9 mouse cellular contexts compared by ENCODE assay signal in genomic region chr5:149780411-149780810, GRCm38 (mm10).
DNase-seq lines count a peak whose midpoint lies in the region; TF ChIP-seq lines count a peak whose summit lies in the region.
"Had no signal": no experiment of that assay in that cellular context is flagged by ENCODE, and none has a peak within 500 bp of the region (broad histone marks: within the 10 kb centered on the region; RNA-seq: fewer than 3 reads in every experiment).

No protein-coding gene starts in this region.

- DNase-seq in layer of hippocampus, adult 2 months (ENCODE audit: low spot score in 2 of 2): no peak
- no peak for DNase-seq in layer of hippocampus, adult 9-11 months
- DNase-seq in T-cell, adult 2 months (ENCODE audit: low spot score): peak; percentile 41
- no peak for DNase-seq in Muller cell, postnatal 12 days (ENCODE audit: inconsistent ontology term)
- DNase-seq in cerebellum, postnatal 25 days: no peak
- DNase-seq: cerebellum, adult 18-20 months; lung, postnatal 14 days had no signal

- no peaks in the 10 kb centered on the region for H3K27me3 ChIP-seq in ES-Bruce4 (ENCODE audit: control insufficient read depth, insufficient read depth, low read length, poor library complexity, severe bottlenecking)

- H3K4me3 ChIP-seq in layer of hippocampus, adult 2 months: no peak overlapping the region
- H3K4me3 ChIP-seq in ES-Bruce4 (ENCODE audit: low read depth, low read length): no peak overlapping the region
- no peak overlapping the region for H3K4me3 ChIP-seq in olfactory bulb, adult 2 months (ENCODE audit: insufficient read depth, low read depth, low read length)

- H3K36me3 ChIP-seq in ES-Bruce4 (ENCODE audit: control insufficient read depth, insufficient read depth, low read length, poor library complexity, severe bottlenecking): no peaks in the 10 kb centered on the region

- no peak for TF ChIP-seq POLR2A in ES-Bruce4 (IDR thresholded peaks at IDR 0.05; ENCODE audit: insufficient read depth, low read length)
- TF ChIP-seq POLR2A in olfactory bulb, adult 2 months (IDR thresholded peaks at IDR 0.05; ENCODE audit: insufficient read depth, low read depth, low read length): no peak

- H3K9me3 ChIP-seq in ES-Bruce4 (replicated peaks; ENCODE audit: control insufficient read depth, insufficient read depth, low read length, poor library complexity, severe bottlenecking): no peaks in the 10 kb centered on the region

- TF ChIP-seq EP300 in ES-Bruce4 (IDR thresholded peaks at IDR 0.05; ENCODE audit: insufficient read depth, low read depth, low read length): no peak

- H3K9ac ChIP-seq in ES-Bruce4 (ENCODE audit: low read depth, poor library complexity, severe bottlenecking): no peak overlapping the region

- WGBS in olfactory bulb, adult 2 months: 99% methylated on average over 2 of the region's 2 CpGs

- no peak overlapping the region for H3K27ac ChIP-seq in layer of hippocampus, adult 2 months
- no peak overlapping the region for H3K27ac ChIP-seq in ES-Bruce4 (ENCODE audit: insufficient read depth, low read length)
- no peak overlapping the region for H3K27ac ChIP-seq in olfactory bulb, adult 2 months (ENCODE audit: insufficient read depth, low read depth, low read length)

- H3K4me1 ChIP-seq in ES-Bruce4 (ENCODE audit: control insufficient read depth, insufficient read depth, low read length): no peaks in the 10 kb centered on the region
- no peaks in the 10 kb centered on the region for H3K4me1 ChIP-seq in olfactory bulb, adult 2 months (ENCODE audit: control insufficient read depth, insufficient read depth, low read length)

- peak; percentile 76 for TF ChIP-seq CTCF in layer of hippocampus, adult 2 months (conservative IDR thresholded peaks at IDR 0.05)
- peak; percentile 85 for TF ChIP-seq CTCF in ES-Bruce4 (IDR thresholded peaks at IDR 0.05; ENCODE audit: low read depth, low read length)
- TF ChIP-seq CTCF in olfactory bulb, adult 2 months (IDR thresholded peaks at IDR 0.05; ENCODE audit: insufficient read depth, low read depth, low read length): peak; percentile 49; the same call in 1 of the 2 replicates
